Mouse (Mus musculus) urinary bladder, postnatal 36 days (tissue): ENCODE results near the gene BC030870.

Experiments
- DNase-seq, 2 experiments: peaks; one replicate each; pipeline ENCODE4 v3.0.0; 2022; ENCODE audit warnings: low spot score in 2 of 2, mixed read lengths in 1 of 2

BC030870 gene

DNA sequence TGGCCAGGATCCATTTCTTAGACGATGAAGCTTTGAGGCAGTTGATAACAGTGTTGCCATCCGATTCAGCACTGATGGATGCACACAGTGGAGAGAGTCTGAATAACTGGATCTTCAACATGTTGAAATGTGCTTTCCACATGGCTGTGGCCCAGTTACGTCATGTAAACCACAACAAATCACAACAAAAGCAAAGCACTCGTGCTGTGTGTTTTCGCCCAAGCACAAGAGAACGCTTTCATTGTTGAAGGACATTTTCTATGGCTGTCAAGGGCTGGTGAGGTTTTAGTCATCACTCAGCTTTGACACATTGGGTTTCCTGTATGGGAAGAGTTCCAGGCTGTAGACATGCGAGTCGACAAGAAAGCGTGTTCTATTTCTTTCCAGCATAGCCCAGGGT, 48.6 kb downstream of the BC030870 start:
- no peak for DNase-seq

DNA sequence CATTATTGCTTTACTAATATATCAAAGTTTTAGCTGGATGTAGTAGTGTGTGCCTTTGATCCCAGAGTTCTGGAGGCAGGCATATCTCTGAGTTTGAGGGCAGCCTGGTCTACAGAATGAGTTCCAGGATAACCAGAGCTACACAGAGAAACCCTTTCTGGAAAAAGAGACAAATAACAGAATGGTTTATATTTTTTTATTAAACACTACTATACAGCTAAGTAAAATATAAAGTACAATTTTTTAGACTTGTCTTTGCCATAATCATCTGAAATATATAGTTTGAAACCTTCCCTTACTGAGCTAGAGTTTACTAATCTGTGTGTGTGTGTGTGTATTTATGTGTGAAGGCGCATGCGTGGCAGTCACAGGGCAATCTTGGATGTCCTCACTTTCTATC, 54.6 kb downstream of the BC030870 start, which contains the start of gene Gm10663:
Gene Gm10663 (plus strand): TSS at position 301 of the 400 bp plus-strand sequence.
- no peak for DNase-seq

GRCm38 (mm10) chr8:65070996-65071395, 58.4 kb downstream of the BC030870 start:
- no peak for DNase-seq

- no peak for DNase-seq
Observed at GRCm38 (mm10) chr8:65068473-65068819, 60.9 kb downstream of the BC030870 start.

DNA sequence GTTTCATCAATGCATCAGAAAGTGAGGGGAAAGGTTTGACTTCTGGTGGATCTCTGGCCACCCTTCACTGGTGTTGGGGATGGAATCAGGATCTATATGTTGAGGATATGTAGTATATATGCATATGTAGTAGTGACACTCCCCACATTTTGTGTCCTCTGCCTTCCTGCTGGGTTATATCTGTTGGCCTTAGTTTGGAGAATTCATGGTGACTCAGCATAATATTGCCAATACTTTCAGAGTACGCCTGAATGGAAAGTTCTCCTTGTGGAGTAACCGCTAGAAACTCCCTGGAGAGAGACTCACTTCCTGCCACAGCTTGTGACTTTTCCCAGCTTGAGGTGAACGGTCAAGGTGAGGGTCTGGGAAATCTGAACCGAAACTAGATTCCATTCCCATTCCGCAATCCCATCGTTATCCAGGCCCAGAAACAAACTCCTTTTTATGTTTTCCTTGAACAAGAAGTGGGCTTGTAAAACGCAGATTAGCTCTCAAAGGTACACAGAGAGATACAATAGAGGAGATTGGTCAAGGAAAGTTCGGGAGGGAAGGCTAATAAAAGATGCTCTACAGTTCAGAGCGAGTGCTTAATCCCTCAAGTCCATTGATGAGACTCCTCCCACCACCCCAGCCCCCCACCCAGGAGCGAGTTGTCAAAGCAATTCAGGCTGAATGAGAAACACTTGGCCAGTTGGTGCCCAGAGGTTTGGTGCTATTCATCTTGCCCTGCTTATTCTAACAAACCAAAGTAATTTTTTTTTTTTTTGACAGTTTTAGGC, 61.5 kb downstream of the BC030870 start:
- DNase-seq, result no peak

- DNase-seq, result no peak
Observed at GRCm38 (mm10) chr8:65067031-65067430, 62.3 kb downstream of the BC030870 start.

DNA sequence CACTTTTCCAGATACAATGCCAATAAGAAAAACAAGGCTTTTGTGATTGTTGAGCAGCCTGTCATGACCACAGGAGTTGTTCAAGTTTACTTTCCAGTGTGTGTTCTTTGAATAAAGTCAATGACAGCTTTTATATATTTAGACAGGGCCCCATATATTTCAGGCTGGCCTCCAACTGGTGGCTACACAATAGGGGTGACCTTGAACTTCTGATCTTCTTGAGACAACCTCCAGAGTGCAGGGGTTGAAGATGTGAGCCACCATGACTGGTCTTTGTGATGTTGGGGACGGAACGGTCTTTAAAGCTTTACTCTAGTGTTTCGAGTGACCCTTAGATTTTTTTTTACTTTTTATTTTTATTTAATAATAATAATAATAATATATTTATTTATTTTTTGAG, 63.7 kb downstream of the BC030870 start:
- DNase-seq, result no peak

DNA sequence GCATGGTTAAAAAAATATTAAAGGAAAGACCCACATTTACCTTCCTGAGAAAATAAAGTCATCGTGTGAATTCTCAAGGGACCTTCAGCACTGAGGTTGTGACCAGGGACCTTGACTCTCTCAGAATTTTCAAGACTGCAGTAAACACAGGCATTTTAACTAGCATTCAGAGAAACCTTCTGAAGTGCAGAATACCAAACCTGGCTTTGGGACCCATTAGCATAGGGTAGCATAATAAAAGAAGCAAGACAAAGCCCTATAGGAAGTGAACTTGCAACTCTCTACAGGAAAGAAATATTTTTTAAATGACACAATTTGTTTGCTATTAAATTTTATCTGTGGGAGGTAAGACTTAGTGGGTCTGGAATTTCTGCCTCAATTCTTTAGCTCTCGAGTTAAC, 65.3 kb downstream of the BC030870 start:
- no peak for DNase-seq

GRCm38 (mm10) chr8:65062195-65062594, 67.2 kb downstream of the BC030870 start:
- DNase-seq, result no peak

- DNase-seq, result no peak
Observed at GRCm38 (mm10) chr8:65056722-65057121, 72.6 kb downstream of the BC030870 start.

DNA sequence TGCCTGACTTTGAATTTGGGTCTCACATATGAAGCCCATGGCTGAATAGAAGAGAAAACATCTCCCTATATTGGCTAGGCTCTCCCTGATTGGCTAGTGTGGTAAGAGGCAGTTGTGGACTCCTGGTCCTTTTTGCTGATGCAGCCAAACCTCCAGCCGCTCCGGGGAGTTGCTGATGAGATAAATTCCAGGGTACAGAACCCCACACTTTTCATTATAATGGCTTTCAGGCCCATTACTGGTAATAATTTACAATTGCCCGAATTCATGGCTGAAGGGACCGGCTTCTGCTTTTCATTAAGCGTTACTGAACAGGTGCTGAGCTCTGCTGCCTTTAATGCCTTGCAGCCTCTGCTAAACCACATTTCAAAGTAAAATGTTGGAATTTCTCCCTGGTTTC, 75.4 kb downstream of the BC030870 start:
- no peak for DNase-seq

GRCm38 (mm10) chr8:65053554-65053953, 75.8 kb downstream of the BC030870 start:
- DNase-seq, result no peak

DNA sequence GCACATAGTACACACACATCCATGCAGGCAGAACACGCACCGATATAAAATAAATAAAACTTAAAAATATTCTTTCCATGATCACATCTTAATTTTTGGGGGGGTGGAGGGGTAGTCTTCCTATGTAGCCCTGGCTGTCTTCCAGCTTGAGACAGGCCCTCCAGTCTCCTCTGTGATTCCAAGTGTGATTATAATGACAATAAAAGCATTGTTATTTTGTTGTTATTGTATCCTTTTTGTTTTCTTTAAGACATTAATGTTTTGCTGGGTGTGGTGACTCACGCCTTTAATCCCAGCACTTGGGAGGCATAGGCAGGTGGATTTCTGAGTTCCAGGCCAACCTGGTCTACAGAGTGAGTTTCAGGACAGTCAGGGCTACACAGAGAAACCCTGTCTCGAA, 81.6 kb downstream of the BC030870 start:
- DNase-seq, result no peak

DNA sequence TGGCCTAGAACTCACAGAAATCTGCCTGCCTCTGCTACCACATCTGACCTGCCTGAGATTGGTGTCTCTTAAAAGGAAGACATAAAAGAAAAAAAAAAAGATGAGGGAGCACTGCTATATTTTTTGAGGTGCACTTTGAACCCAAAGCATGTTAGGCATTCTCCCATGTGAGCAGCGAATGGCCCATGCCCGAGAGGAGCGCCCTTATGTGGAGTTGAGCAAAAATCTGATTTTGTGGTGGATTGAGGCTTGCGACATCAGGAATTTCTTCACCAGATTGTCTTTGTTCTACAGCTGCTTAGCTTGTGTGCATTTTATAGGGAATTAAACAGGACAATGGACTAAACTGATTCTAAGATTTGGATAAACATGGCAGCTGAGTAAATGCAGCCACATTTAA, 82.2 kb downstream of the BC030870 start:
- no peak for DNase-seq

GRCm38 (mm10) chr8:65046565-65046964, 82.8 kb downstream of the BC030870 start:
- DNase-seq, result no peak

GRCm38 (mm10) chr8:65037117-65037533, 92.2 kb downstream of the BC030870 start, which contains the start of gene Apela:
Gene Apela (minus strand): TSS chr8:65037336.
- no peak for DNase-seq
